Mouse (Mus musculus): ENCODE measurements at regions not wholly inside any gene's neighbourhood (a gene's known extent, or its start where the extent isn't known, plus 50 kb on each side); places are given as distances from the start of the nearest gene placed in this dataset.

GRCm38 (mm10) chr12:77785647-77786046 lies 408.4 kb upstream of the Gm6657 start:
- no peak for TF ChIP-seq POLR2A (IDR thresholded peaks at IDR 0.05; ENCODE audit: control insufficient read depth, extremely low read depth, insufficient read depth, low read length, poor library complexity)
- no peak for TF ChIP-seq CTCF (IDR thresholded peaks at IDR 0.05; ENCODE audit: borderline replicate concordance, control insufficient read depth, extremely low read depth, insufficient read depth, low read length, poor library complexity)
